In the genomic region with DNA sequence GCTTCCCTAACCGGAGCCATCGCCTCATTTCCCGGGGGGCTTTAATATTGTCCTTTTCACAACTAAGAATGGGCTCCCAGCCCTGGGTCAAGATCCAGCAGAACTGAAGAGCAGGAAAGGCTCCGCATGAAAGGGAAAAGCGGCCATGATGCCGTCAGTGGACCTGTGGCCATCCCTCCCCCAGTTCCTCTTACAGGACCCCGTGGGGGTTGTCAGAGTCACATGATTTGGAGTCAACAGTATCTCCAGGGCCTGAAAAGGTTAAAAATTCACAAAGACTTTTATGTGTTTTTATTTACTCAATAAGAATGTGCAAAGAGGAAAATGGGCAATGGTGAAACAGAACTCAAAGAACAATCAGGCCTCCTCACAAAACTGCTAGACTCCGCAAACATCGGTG, we compare ENCODE assay signal across 22 mouse cellular contexts. TPM values are rescaled to one million over a fixed set of nuclear protein-coding genes. Genes with fewer than 3 reads are reported as not detected.
DNase-seq lines count a peak whose midpoint lies in the region; ATAC-seq and TF ChIP-seq lines count a peak whose summit lies in the region.
"Had no signal": no experiment of that assay in that cellular context is flagged by ENCODE, and none has a peak within 500 bp of the region (broad histone marks: within the 10 kb centered on the region; RNA-seq: fewer than 3 reads in every experiment).

No protein-coding gene starts in this region.

- H3K27me3 ChIP-seq in heart, embryonic 12.5 days (replicated peaks), result no peaks in the 10 kb centered on the region
- H3K27me3 ChIP-seq in hindbrain, embryonic 10.5 days (ENCODE audit: insufficient read depth, poor library complexity, severe bottlenecking), result no peaks in the 10 kb centered on the region
- no peaks in the 10 kb centered on the region for H3K27me3 ChIP-seq in hindbrain, postnatal 0 days (ENCODE audit: insufficient read depth, low read length)
- H3K27me3 ChIP-seq in midbrain, embryonic 10.5 days (ENCODE audit: low read depth, poor library complexity, severe bottlenecking), result no peaks in the 10 kb centered on the region
- H3K27me3 ChIP-seq in midbrain, postnatal 0 days (ENCODE audit: insufficient read depth, low read length), result no peaks in the 10 kb centered on the region
- H3K27me3 ChIP-seq: embryonic facial prominence, embryonic 15.5 days had no signal

- DNase-seq in heart, postnatal 4 days, result no peak
- no peak for DNase-seq in hindbrain, embryonic 10.5 days (ENCODE audit: low spot score)
- DNase-seq in hindbrain, postnatal 0 days (ENCODE audit: low spot score), result no peak
- no peak for DNase-seq in midbrain, embryonic 10.5 days (ENCODE audit: low spot score)
- no peak for DNase-seq in midbrain, postnatal 0 days (ENCODE audit: low spot score)
- DNase-seq in frontal cortex, postnatal 10 days (ENCODE audit: low spot score in 2 of 2), result no peak
- DNase-seq: adrenal gland, postnatal 10 days; cerebellum, adult 11 months; cerebellum, adult 8-10 months; cerebellum, postnatal 14 days; embryo, embryonic 11 days; gastrocnemius, postnatal 25 days; heart, adult 18-20 months; kidney, adult 8-10 months had no signal

- H3K9ac ChIP-seq in heart, embryonic 12.5 days, result no peak overlapping the region
- H3K9ac ChIP-seq in hindbrain, postnatal 0 days (replicated peaks; ENCODE audit: low read length), result no peak overlapping the region
- H3K9ac ChIP-seq in midbrain, postnatal 0 days (replicated peaks; ENCODE audit: low read length, poor library complexity, severe bottlenecking), result no peak overlapping the region
- H3K9ac ChIP-seq: embryonic facial prominence, embryonic 15.5 days; hindbrain, embryonic 14.5 days had no signal

- 0 out of 2 replicates have a peak overlapping the region, but pooled peaks have one; percentile 29 for H3K27ac ChIP-seq in heart, embryonic 12.5 days (ENCODE audit: poor library complexity, severe bottlenecking)
- peak overlapping the region; percentile 88 for H3K27ac ChIP-seq in hindbrain, embryonic 10.5 days
- no peak overlapping the region for H3K27ac ChIP-seq in hindbrain, postnatal 0 days
- peak overlapping the region; percentile 86; the same call in 1 of the 2 replicates for H3K27ac ChIP-seq in midbrain, embryonic 10.5 days (replicated peaks)
- H3K27ac ChIP-seq in midbrain, postnatal 0 days (ENCODE audit: low read depth, low read length), result no peak overlapping the region
- H3K27ac ChIP-seq: embryonic facial prominence, embryonic 15.5 days; forebrain, embryonic 10.5 days; hindbrain, embryonic 14.5 days had no signal

- H3K9me3 ChIP-seq in heart, embryonic 12.5 days (replicated peaks), result no peaks in the 10 kb centered on the region
- H3K9me3 ChIP-seq in hindbrain, embryonic 10.5 days, result no peaks in the 10 kb centered on the region
- no peaks in the 10 kb centered on the region for H3K9me3 ChIP-seq in hindbrain, postnatal 0 days (ENCODE audit: low read length)
- no peaks in the 10 kb centered on the region for H3K9me3 ChIP-seq in midbrain, embryonic 10.5 days (replicated peaks)
- no peaks in the 10 kb centered on the region for H3K9me3 ChIP-seq in midbrain, postnatal 0 days (ENCODE audit: low read length)
- H3K9me3 ChIP-seq: embryonic facial prominence, embryonic 15.5 days; forebrain, embryonic 10.5 days; G1E had no signal

- H3K4me3 ChIP-seq in heart, embryonic 12.5 days, result no peak overlapping the region
- no peak overlapping the region for H3K4me3 ChIP-seq in hindbrain, embryonic 10.5 days
- H3K4me3 ChIP-seq in hindbrain, postnatal 0 days (ENCODE audit: low read length), result no peak overlapping the region
- no peak overlapping the region for H3K4me3 ChIP-seq in midbrain, embryonic 10.5 days
- H3K4me3 ChIP-seq in midbrain, postnatal 0 days (ENCODE audit: low read depth, low read length), result no peak overlapping the region
- H3K4me3 ChIP-seq: embryonic facial prominence, embryonic 15.5 days; erythroblast, embryonic 14.5 days; forebrain, embryonic 10.5 days had no signal

- no peak for ATAC-seq in heart, embryonic 12.5 days (ENCODE audit: insufficient number of reproducible peaks, low FRiP score)
- ATAC-seq in hindbrain, postnatal 0 days, result no peak
- no peak for ATAC-seq in midbrain, postnatal 0 days (ENCODE audit: low FRiP score)
- ATAC-seq: forebrain, embryonic 16.5 days; intestine, embryonic 16.5 days had no signal

- peaks cover 87% of the 10 kb centered on the region for H3K4me1 ChIP-seq in heart, embryonic 12.5 days (replicated peaks)
- H3K4me1 ChIP-seq in hindbrain, embryonic 10.5 days (replicated peaks), result peaks cover 85% of the 10 kb centered on the region
- peaks cover 41% of the 10 kb centered on the region for H3K4me1 ChIP-seq in hindbrain, postnatal 0 days (ENCODE audit: insufficient read depth, low read length)
- peaks cover 90% of the 10 kb centered on the region for H3K4me1 ChIP-seq in midbrain, embryonic 10.5 days
- H3K4me1 ChIP-seq in midbrain, postnatal 0 days (ENCODE audit: insufficient read depth, low read length), result 0 out of 2 replicates have a peak, but pooled peaks cover 4% of the 10 kb centered on the region

- no peaks in the 10 kb centered on the region for H3K36me3 ChIP-seq in heart, embryonic 12.5 days
- H3K36me3 ChIP-seq in hindbrain, embryonic 10.5 days, result peaks cover 6% of the 10 kb centered on the region; the same call in 1 of the 2 replicates
- H3K36me3 ChIP-seq in hindbrain, postnatal 0 days (ENCODE audit: insufficient read depth, low read length), result no peaks in the 10 kb centered on the region
- H3K36me3 ChIP-seq in midbrain, embryonic 10.5 days, result peaks cover 24% of the 10 kb centered on the region
- no peaks in the 10 kb centered on the region for H3K36me3 ChIP-seq in midbrain, postnatal 0 days (ENCODE audit: insufficient read depth, low read length)
- H3K36me3 ChIP-seq: embryonic facial prominence, embryonic 15.5 days had no signal

- 86% methylated on average over 9 of the region's 9 CpGs for WGBS in heart, embryonic 12.5 days
- WGBS in hindbrain, embryonic 10.5 days, result 88% methylated on average over 9 of the region's 9 CpGs
- WGBS in hindbrain, postnatal 0 days, result 74% methylated on average over 9 of the region's 9 CpGs
- whole genome bisulfite sequencing in midbrain, embryonic 10.5 days, result 92% methylated on average over 9 of the region's 9 CpGs
- 82% methylated on average over 9 of the region's 9 CpGs for WGBS in midbrain, postnatal 0 days

- no peak overlapping the region for H3K4me2 ChIP-seq in heart, embryonic 12.5 days
- no peak overlapping the region for H3K4me2 ChIP-seq in hindbrain, postnatal 0 days (ENCODE audit: low read depth, low read length)
- H3K4me2 ChIP-seq in midbrain, postnatal 0 days (ENCODE audit: low read depth, low read length, poor library complexity, severe bottlenecking), result no peak overlapping the region
- H3K4me2 ChIP-seq: embryonic facial prominence, embryonic 15.5 days; hindbrain, embryonic 14.5 days had no signal

- no peak for TF ChIP-seq CTCF in hindbrain, postnatal 0 days (IDR thresholded peaks at IDR 0.05; ENCODE audit: low read depth)
- TF ChIP-seq CTCF in midbrain, postnatal 0 days (IDR thresholded peaks at IDR 0.05), result no peak

RNA-seq across cellular contexts. Expression of a gene that starts 36.5 kb away (rescaled TPM):
- 11.9 and 14.0 TPM in 2 replicates for polyA plus RNA-seq in heart, embryonic 12.5 days (2016; fragmentation: Nextera tagmentation; extraction: Ambion mirVana)
- 10 to 100 TPM; 93.8 to 98.1 TPM for total RNA-seq in heart, postnatal 4 days (2021)
- 9.3 and 10.1 TPM in 2 replicates for polyA plus RNA-seq in hindbrain, embryonic 10.5 days (2016; fragmentation: Nextera tagmentation; extraction: Ambion mirVana)
- 69.8 and 71.3 TPM in 2 replicates for total RNA-seq in hindbrain, postnatal 0 days (2014; rRNA removed)
- 8.8 and 9.5 TPM in 2 replicates for polyA plus RNA-seq in hindbrain, postnatal 0 days (2015; fragmentation: Nextera tagmentation; extraction: Ambion mirVana)
- polyA plus RNA-seq in midbrain, embryonic 10.5 days (2016; fragmentation: Nextera tagmentation; extraction: Ambion mirVana), result 8.9 and 10.1 TPM in 2 replicates
- 59.8 and 63.1 TPM in 2 replicates for total RNA-seq in midbrain, postnatal 0 days (2014; rRNA removed)
- 7.1 and 8.4 TPM in 2 replicates for polyA plus RNA-seq in midbrain, postnatal 0 days (2015; fragmentation: Nextera tagmentation; extraction: Ambion mirVana)

Comparison
In these comparisons a context has a peak if more than half of its experiments do, and no peak if none do; other contexts are left out.
1. H3K27ac ChIP-seq: peak in heart, embryonic 12.5 days (single experiment), hindbrain, embryonic 10.5 days (single experiment) and midbrain, embryonic 10.5 days (single experiment); none in hindbrain, postnatal 0 days (single experiment) and midbrain, postnatal 0 days (single experiment).